Comparison of ENCODE assay signal across 19 mouse cellular contexts in genomic region chr1:39687279-39687678, GRCm38 (mm10). TPM values are rescaled to one million over a fixed set of nuclear protein-coding genes. Genes with fewer than 3 reads are reported as not detected.
"Had no signal": no experiment of that assay in that cellular context is flagged by ENCODE, and none has a peak within 500 bp of the region (broad histone marks: within the 10 kb centered on the region; RNA-seq: fewer than 3 reads in every experiment).

No protein-coding gene starts in this region.

- H3K4me3 ChIP-seq: intestine, embryonic 15.5 days; left cerebral cortex, adult 2 months; limb, embryonic 15.5 days; liver, embryonic 12.5 days; lung, embryonic 15.5 days; midbrain, embryonic 12.5 days; stomach, embryonic 15.5 days had no signal

- H3K4me2 ChIP-seq: intestine, embryonic 15.5 days; limb, embryonic 15.5 days; liver, embryonic 12.5 days; lung, embryonic 15.5 days; midbrain, embryonic 12.5 days; stomach, embryonic 15.5 days had no signal

- H3K36me3 ChIP-seq: intestine, embryonic 15.5 days; limb, embryonic 15.5 days; liver, embryonic 12.5 days; lung, embryonic 15.5 days; midbrain, embryonic 12.5 days; stomach, embryonic 15.5 days had no signal

- H3K9me3 ChIP-seq: intestine, embryonic 15.5 days; limb, embryonic 15.5 days; liver, embryonic 12.5 days; lung, embryonic 15.5 days; midbrain, embryonic 12.5 days; stomach, embryonic 15.5 days had no signal

- H3K27ac ChIP-seq: intestine, embryonic 15.5 days; left cerebral cortex, adult 2 months; limb, embryonic 15.5 days; liver, embryonic 12.5 days; lung, embryonic 15.5 days; midbrain, embryonic 12.5 days; stomach, embryonic 15.5 days had no signal

- H3K4me1 ChIP-seq: liver, embryonic 12.5 days; lung, embryonic 15.5 days; midbrain, embryonic 12.5 days; stomach, embryonic 15.5 days had no signal

- H3K27me3 ChIP-seq: intestine, embryonic 15.5 days; limb, embryonic 15.5 days; lung, embryonic 15.5 days; stomach, embryonic 15.5 days had no signal

- DNase-seq: kidney, adult 9 months; kidney, postnatal 14 days; retina, postnatal 1 day; right cerebral cortex, postnatal 4 days; spleen, adult 18-20 months; thymus, adult 2 months; thymus, postnatal 25 days had no signal

- H3K9ac ChIP-seq: intestine, embryonic 15.5 days; limb, embryonic 15.5 days; liver, embryonic 12.5 days; lung, embryonic 15.5 days; midbrain, embryonic 12.5 days; stomach, embryonic 15.5 days had no signal

- ATAC-seq: intestine, embryonic 15.5 days; liver, embryonic 12.5 days; midbrain, embryonic 16.5 days had no signal

RNA-seq across cellular contexts. Expression of gene Rfx8, which starts 33.5 kb away (rescaled TPM):
- total RNA-seq: megakaryocyte-erythroid progenitor cell, adult 5-6 weeks; neutrophil, adult 5-6 weeks had no signal

RNA-seq across cellular contexts. Expression of gene Creg2, which starts 36.0 kb away (rescaled TPM):
- total RNA-seq: megakaryocyte-erythroid progenitor cell, adult 5-6 weeks had no signal
- polyA plus RNA-seq: limb, embryonic 11.5 days; liver, embryonic 12.5 days; liver, embryonic 16.5 days had no signal
